Mouse (Mus musculus) ES-Bruce4 (cell line): ENCODE data around the gene Irf1.

Experiments used
- CTCF ChIP-seq: IDR thresholded peaks from one replicate; pipeline ENCODE4 v1.8.1; 2011; ENCODE audit warnings: low read depth, low read length
- EP300 ChIP-seq: IDR thresholded peaks from 2 replicates; pipeline ENCODE4 v1.6.1; 2011; ENCODE audit warnings: low read depth, low read length; ENCODE audit not compliant: insufficient read depth
- POLR2A ChIP-seq: IDR thresholded peaks from one replicate; pipeline ENCODE4 v1.8.1; 2011; ENCODE audit warnings: low read length; ENCODE audit not compliant: insufficient read depth

DNA sequence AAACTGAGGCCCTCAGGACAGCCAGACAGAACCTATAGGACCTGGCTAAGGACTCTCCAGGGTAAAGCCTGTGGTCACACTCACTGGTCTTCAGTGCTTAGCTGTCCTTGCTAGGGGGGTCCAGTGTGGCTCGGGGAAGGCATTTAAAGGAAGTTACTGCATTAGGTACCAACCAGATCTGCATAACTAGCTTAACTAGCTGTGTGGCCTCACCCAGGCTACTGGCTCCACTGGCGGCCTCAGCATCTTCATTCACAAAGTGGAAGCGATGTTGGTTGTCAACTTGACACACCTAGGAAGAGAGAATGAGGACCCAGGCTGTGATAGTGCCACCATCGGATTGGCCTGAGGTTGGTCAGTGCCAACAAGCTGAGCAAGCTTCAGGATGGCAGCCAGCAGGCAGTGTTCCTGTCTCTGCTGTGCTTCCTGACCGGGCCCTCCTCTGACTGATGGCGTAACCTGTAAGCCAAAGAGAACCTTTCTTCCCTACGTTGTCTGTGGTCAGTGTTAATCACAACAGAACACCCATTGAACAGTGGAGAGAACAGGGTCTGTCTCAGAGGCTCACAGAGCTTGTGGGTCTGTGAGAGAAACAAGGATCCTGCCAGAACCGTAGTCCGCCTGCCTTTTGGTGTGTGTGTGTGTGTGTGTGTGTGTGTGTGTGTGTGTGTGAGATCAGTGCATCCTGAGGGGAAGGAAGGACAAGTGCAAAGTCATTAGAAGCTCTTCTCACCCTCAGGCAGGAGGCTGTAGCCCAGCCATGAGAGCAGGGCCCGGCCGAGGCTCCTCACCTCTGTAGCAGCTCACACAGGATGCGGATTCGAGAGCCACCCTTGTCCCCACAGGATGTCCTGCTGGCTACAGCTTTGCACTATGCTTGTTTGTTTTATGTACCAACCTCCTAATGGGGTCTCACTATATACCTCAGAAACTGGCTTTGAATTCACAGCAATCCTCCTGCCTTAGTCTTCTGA lies 16.5 kb downstream of the Irf1 start:
- TF ChIP-seq POLR2A = no peak
- no peak for TF ChIP-seq CTCF
- no peak for TF ChIP-seq EP300
